Mouse (Mus musculus): Measurements from ENCODE around the gene Cenpq. TPM values are rescaled to one million over a fixed set of nuclear protein-coding genes. Genes with fewer than 3 reads are reported as not detected.

Gene Cenpq
- polyA plus RNA-seq, 1 experiment from 2014 or later: 22.8 TPM

DNA sequence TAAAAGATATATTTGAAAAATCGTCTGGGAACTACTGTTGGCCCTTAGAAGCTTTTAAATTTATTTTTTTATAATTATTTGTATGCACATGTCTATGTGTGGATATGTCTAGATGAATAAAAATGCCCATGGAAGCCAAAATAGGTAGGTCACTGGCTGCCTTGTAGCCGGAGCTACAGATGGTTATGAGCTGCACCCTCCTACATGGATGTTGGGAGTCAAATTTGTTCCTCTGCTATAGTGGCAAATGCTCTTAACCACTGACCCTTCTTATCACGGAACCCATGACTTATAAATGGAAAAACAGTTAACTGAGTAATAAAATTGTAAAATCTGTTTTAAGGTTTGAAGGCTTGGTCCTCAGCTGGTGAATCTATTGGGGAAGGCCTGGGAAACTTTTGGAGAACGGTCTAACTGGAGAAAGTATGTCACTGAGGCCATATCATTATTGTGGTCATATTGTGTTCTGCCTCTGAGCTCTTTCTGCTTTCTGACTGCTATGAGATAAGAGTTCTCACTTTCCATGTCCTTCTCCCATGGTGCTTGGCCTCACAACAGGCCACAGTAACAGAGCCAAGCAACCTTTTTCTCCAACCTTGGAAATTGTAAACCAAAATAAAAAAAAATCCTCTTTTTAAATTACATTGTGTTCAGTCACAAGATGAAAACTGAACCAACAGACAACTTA is 46.9 kb downstream of the Cenpq start:
- Histone ChIP-seq H3K9me3 (replicated peaks) (no peaks in the 10 kb centered on the region), H3K27ac (replicated peaks) (no peak overlapping the region), H3K27me3 (no peaks in the 10 kb centered on the region), H3K4me2 (no peak overlapping the region), H3K9ac (no peak overlapping the region), H3K4me3 (replicated peaks) (no peak overlapping the region), H3K36me3 (replicated peaks) (no peaks in the 10 kb centered on the region), H3K4me1 (replicated peaks) (0 out of 2 replicates have a peak, but pooled peaks cover 5% of the 10 kb centered on the region)
- ATAC-seq (ENCODE audit: insufficient read depth): no peak
- WGBS (ENCODE audit: insufficient replicate concordance): 35% methylated on average over 4 of the region's 4 CpGs

DNA sequence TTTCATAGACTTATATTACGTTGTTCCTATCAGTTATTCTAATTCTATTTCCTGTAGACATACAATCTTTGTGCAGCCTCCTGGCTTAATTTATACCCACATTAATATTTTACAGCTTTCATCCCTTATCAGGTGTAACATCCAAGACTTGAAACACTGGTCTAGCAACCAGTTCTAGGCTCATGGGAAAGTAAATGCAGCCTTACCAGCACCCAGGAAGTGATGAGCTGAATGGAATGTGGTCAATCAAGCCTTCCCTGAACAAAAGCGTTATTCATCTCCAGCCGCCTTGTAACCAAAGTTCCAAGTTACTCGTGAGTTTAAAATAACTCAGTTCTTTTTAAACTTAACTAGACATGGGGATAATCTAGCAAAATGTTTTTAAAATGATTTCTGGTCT is 49.7 kb downstream of the Cenpq start:
- no peak for ATAC-seq (ENCODE audit: insufficient read depth)
- peaks cover 15% of the 10 kb centered on the region for H3K4me1 ChIP-seq (replicated peaks)
- H3K4me2 ChIP-seq: no peak overlapping the region
- H3K36me3 ChIP-seq (replicated peaks): no peaks in the 10 kb centered on the region
- no peak overlapping the region for H3K27ac ChIP-seq (replicated peaks)
- H3K4me3 ChIP-seq (replicated peaks): no peak overlapping the region
- WGBS (ENCODE audit: insufficient replicate concordance): 63% methylated on average over 4 of the region's 4 CpGs
- no peaks in the 10 kb centered on the region for H3K27me3 ChIP-seq
- H3K9ac ChIP-seq: no peak overlapping the region
- H3K9me3 ChIP-seq (replicated peaks): no peaks in the 10 kb centered on the region

DNA sequence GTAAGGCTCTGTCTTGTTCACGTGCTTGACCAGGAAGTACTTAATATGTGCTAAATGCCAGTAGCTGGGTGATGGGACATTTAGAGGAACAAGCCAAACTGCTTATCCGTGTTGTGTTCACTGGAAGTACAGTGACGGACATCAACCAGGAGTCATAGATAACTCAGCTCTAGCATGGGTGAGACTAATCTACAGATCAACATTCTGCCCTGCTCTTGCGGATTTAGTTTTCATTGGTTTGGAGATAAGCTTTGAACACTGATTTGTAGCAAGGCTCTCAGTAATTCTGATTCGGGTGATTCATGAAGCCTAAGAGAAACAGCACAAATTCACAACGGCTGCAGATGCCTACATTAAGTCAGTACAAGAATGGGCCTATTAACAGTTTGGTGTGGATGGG is 52.7 kb downstream of the Cenpq start:
- no peak overlapping the region for H3K9ac ChIP-seq
- no peak overlapping the region for H3K4me3 ChIP-seq (replicated peaks)
- H3K27me3 ChIP-seq: no peaks in the 10 kb centered on the region
- no peaks in the 10 kb centered on the region for H3K9me3 ChIP-seq (replicated peaks)
- no peak overlapping the region for H3K27ac ChIP-seq (replicated peaks)
- ATAC-seq (ENCODE audit: insufficient read depth): no peak
- 37% methylated on average over 6 of the region's 6 CpGs for WGBS (ENCODE audit: insufficient replicate concordance)
- no peaks in the 10 kb centered on the region for H3K36me3 ChIP-seq (replicated peaks)
- H3K4me1 ChIP-seq (replicated peaks): peaks cover 29% of the 10 kb centered on the region
- H3K4me2 ChIP-seq: no peak overlapping the region

DNA sequence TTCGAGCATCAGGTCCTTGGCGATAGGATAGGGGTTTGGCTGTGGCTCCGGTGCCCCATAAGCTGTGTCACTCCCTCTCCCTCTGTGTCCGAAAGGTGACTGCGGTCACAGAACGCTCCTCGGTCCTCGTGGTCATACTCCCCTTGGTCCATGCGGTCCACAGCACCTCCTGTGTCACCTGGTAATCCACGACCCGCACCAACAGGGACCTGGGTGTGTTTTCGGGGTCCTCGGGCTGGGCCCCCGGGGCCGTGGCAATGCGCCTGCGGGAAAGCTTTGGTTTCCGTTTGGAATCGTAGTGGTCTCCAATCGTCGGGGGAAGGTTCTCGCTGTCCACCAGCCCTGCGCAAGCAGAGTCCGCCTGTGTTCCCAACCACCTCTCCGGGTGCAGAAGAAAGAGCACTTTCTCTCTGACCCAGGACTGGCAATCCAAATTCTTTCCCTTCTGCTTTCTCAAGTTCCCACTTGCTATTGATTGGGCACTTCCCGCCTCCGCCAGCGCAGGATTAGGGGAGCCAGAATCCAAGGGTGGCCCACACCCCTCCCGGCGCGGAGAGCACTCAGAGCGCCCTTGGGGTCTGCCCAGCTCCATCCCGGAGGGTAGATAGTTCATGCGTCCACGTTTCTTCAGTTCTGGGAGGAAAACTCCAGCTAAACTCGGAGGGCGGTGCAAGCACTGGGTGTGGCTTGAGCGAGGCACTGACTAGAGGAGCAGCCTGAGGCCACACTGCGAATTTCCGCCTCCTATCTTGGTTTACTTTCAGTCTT is 54.7 kb downstream of the Cenpq start, which contains the start of gene 9130008F23Rik:
TSS of gene 9130008F23Rik (minus strand) at position 636 of the 768 bp plus-strand sequence.
- WGBS (ENCODE audit: insufficient replicate concordance): under 1% methylated on average over 40 of the region's 40 CpGs
- Histone ChIP-seq H3K9ac (peak within 1 kb of the TSS; percentile 63), H3K4me2 (peak within 1 kb of the TSS; percentile 86), H3K36me3 (replicated peaks) (no peaks in the 10 kb centered on the region), H3K4me3 (replicated peaks) (peak within 1 kb of the TSS; percentile 76), H3K27me3 (no peaks in the 10 kb centered on the region), H3K9me3 (replicated peaks) (no peaks in the 10 kb centered on the region), H3K27ac (replicated peaks) (no peak within 1 kb of the TSS; the same call in 1 of the 2 replicates), H3K4me1 (replicated peaks) (peaks cover 29% of the 10 kb centered on the region)
- ATAC-seq (ENCODE audit: insufficient read depth): peak; percentile 87

DNA sequence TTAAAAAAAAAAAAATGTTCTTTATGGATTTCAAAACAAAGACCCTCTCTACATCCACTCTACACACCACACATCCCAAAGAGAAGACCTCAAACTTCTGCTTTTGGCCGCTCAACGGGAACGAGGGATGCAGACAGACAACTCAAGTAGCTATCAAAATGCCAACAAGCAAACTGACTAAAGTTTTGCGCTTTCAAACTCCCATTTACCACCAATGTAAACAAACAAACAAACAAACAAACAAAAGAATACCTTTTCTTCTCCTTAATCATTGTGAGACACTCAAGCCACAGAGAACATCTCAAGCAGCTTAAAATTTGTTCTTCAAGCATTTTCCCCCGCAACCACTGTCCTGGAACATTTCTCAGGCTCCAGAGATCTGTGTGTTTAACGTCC is 55.3 kb downstream of the Cenpq start:
- ATAC-seq (ENCODE audit: insufficient read depth): no peak
- WGBS (ENCODE audit: insufficient replicate concordance): 3% methylated on average over 6 of the region's 6 CpGs
- peak overlapping the region; percentile 86 for H3K4me2 ChIP-seq
- H3K27ac ChIP-seq (replicated peaks): no peak overlapping the region
- H3K9ac ChIP-seq: peak overlapping the region; percentile 63
- no peaks in the 10 kb centered on the region for H3K9me3 ChIP-seq (replicated peaks)
- no peaks in the 10 kb centered on the region for H3K36me3 ChIP-seq (replicated peaks)
- peaks cover 29% of the 10 kb centered on the region for H3K4me1 ChIP-seq (replicated peaks)
- H3K27me3 ChIP-seq: no peaks in the 10 kb centered on the region
- H3K4me3 ChIP-seq (replicated peaks): peak overlapping the region; percentile 76

DNA sequence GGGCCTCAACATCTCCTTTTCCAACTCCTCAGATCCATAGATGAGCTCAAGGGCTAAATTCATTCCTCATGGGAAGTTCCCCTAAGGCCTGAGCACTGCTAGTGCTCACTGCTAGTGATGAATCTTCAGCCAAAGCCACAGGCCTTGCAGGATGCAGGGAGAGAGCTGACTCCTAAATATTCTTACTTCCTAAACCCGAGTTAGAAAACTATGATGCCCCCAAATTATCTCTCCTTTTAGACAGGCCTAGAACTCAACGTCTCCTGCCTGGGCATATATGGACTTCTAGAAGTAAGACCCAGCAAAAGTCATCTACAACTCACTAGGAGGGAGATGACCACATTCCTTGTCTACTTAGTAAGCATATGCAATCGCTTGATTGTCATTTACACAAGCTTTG is 57.1 kb downstream of the Cenpq start:
- no peak overlapping the region for H3K4me3 ChIP-seq (replicated peaks)
- H3K27ac ChIP-seq (replicated peaks): no peak overlapping the region
- H3K4me1 ChIP-seq (replicated peaks): peaks cover 29% of the 10 kb centered on the region
- no peaks in the 10 kb centered on the region for H3K36me3 ChIP-seq (replicated peaks)
- H3K4me2 ChIP-seq: peak overlapping the region; percentile 86; the same call in 1 of the 2 replicates
- ATAC-seq (ENCODE audit: insufficient read depth): no peak
- WGBS (ENCODE audit: insufficient replicate concordance): 28% methylated on average over 3 of the region's 3 CpGs
- no peak overlapping the region for H3K9ac ChIP-seq
- no peaks in the 10 kb centered on the region for H3K9me3 ChIP-seq (replicated peaks)
- H3K27me3 ChIP-seq: no peaks in the 10 kb centered on the region

DNA sequence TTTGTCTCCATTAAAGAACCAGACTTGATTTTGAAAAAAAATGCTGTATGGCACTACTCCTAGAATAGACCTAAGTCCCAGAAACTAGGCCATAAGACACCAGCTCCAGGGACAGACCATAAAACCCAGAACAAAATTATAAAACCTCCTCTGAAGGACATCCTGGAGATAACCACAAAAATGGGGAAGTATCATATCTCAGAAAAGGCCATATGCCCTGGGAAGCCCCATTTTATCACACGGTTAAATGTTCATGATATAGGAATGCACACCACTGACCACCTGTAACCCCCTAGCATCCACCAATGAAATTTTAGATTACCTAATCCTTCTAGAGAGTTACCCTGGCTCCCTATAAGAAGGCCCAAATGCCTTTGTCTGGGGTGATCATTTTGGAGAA is 59.3 kb downstream of the Cenpq start:
- WGBS (ENCODE audit: insufficient replicate concordance): 12% methylated on average over 1 of the region's 1 CpGs
- H3K36me3 ChIP-seq (replicated peaks): no peaks in the 10 kb centered on the region
- H3K4me2 ChIP-seq: no peak overlapping the region
- H3K9me3 ChIP-seq (replicated peaks): no peaks in the 10 kb centered on the region
- ATAC-seq (ENCODE audit: insufficient read depth): no peak
- no peak overlapping the region for H3K9ac ChIP-seq
- peaks cover 23% of the 10 kb centered on the region for H3K4me1 ChIP-seq (replicated peaks)
- no peaks in the 10 kb centered on the region for H3K27me3 ChIP-seq
- no peak overlapping the region for H3K4me3 ChIP-seq (replicated peaks)
- no peak overlapping the region for H3K27ac ChIP-seq (replicated peaks)

DNA sequence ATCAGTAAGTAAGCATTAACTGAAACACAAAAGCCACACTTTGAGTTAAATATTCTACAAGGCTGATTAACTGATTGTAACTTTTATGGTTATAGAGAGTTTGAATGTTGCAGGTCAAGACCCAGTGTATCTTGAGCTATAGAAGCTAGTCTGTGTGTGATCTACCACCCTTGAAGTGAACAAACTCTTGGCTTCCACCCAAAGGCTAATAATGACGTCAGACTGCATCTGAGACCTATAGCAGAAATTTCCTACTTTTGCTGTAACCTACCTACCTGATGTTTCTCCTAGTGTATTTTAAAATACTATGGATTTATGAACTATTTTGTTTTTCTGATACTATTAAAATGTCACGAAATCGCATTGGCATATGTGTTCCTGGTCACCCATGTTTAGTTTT is 60.1 kb downstream of the Cenpq start:
- no peaks in the 10 kb centered on the region for H3K27me3 ChIP-seq
- no peak overlapping the region for H3K27ac ChIP-seq (replicated peaks)
- H3K4me1 ChIP-seq (replicated peaks): peaks cover 15% of the 10 kb centered on the region; the same call in 1 of the 2 replicates
- no peaks in the 10 kb centered on the region for H3K9me3 ChIP-seq (replicated peaks)
- no peak overlapping the region for H3K4me3 ChIP-seq (replicated peaks)
- ATAC-seq (ENCODE audit: insufficient read depth): no peak
- no peak overlapping the region for H3K9ac ChIP-seq
- 67% methylated on average over 3 of the region's 3 CpGs for WGBS (ENCODE audit: insufficient replicate concordance)
- H3K4me2 ChIP-seq: no peak overlapping the region
- H3K36me3 ChIP-seq (replicated peaks): no peaks in the 10 kb centered on the region

DNA sequence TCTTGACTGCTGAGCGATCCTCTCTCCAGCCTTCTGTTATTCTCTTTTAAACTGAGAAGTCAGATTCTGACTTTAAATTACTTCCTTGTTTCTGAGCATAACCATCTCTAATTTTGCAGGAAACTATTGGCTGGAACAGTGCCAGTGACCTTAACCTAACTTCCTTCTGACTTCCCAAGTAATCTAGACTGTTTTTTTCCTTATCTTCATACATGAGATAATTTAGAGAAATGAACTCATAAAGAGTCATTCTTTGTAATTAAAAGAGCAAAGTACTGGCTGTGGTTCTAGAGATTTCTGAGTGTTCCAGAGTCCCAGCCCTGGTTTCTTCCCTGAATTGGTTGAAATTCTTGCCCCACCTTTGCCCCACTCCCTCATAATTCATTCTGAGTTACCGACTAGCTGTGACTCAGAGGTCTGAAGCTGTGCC is 61.2 kb downstream of the Cenpq start:
- 12% methylated on average over 2 of the region's 2 CpGs for WGBS (ENCODE audit: insufficient replicate concordance)
- H3K27ac ChIP-seq (replicated peaks): no peak overlapping the region
- peaks cover 15% of the 10 kb centered on the region for H3K4me1 ChIP-seq (replicated peaks)
- H3K9ac ChIP-seq: no peak overlapping the region
- H3K36me3 ChIP-seq (replicated peaks): no peaks in the 10 kb centered on the region
- H3K27me3 ChIP-seq: no peaks in the 10 kb centered on the region
- H3K9me3 ChIP-seq (replicated peaks): no peaks in the 10 kb centered on the region
- ATAC-seq (ENCODE audit: insufficient read depth): no peak
- H3K4me2 ChIP-seq: no peak overlapping the region
- H3K4me3 ChIP-seq (replicated peaks): no peak overlapping the region

Data from liver, embryonic 15.5 days (tissue).